Mouse (Mus musculus) heart, adult 2 months (tissue): ENCODE data around the gene Cpne7. TPM values are rescaled to one million over a fixed set of nuclear protein-coding genes. Genes with fewer than 3 reads are reported as not detected.

ENCODE experiments used
- DNase-seq, 2 experiments: peaks; one replicate each; pipeline ENCODE4 v3.0.0; 2021
- H3K27ac ChIP-seq: fragments of 200-600 bp; 2 replicates; pipeline ENCODE4 v1.8.1; 2022
- H3K27me3 ChIP-seq: fragments of 200-500 bp; 2 replicates; pipeline ENCODE4 v1.6.1; 2012; ENCODE audit warnings: mild to moderate bottlenecking, low read length, inconsistent platforms, mixed read lengths; ENCODE audit not compliant: control insufficient read depth, insufficient read depth
- H3K36me3 ChIP-seq: fragments of 200-500 bp; 2 replicates; pipeline ENCODE4 v1.6.1; 2012; ENCODE audit warnings: low read length, inconsistent platforms; ENCODE audit not compliant: control insufficient read depth, insufficient read depth
- H3K4me1 ChIP-seq: fragments of 200-500 bp; 2 replicates; pipeline ENCODE4 v1.6.1; 2011; ENCODE audit warnings: low read length; ENCODE audit not compliant: control insufficient read depth, insufficient read depth
- H3K4me3 ChIP-seq: fragments of 200-600 bp; 2 replicates; pipeline ENCODE4 v1.8.1; 2022
- H3K79me2 ChIP-seq: fragments of 200-500 bp; replicated peaks from 2 replicates; pipeline ENCODE4 v1.6.1; 2012; ENCODE audit warnings: mild to moderate bottlenecking, inconsistent platforms, low read length, moderate library complexity, mixed read lengths; ENCODE audit not compliant: control insufficient read depth, insufficient read depth
- H3K9ac ChIP-seq: fragments of 200-500 bp; 2 replicates; pipeline ENCODE4 v1.6.1; 2012; ENCODE audit warnings: low read depth, mild to moderate bottlenecking, control low read depth, inconsistent platforms, low read length, mixed read lengths
- CTCF ChIP-seq: fragments of 200-600 bp; IDR thresholded peaks from 2 replicates; pipeline ENCODE4 v1.8.1; 2022; ENCODE audit warnings: antibody characterized with exemption, mild to moderate bottlenecking, moderate library complexity
- EP300 ChIP-seq: fragments of 200-500 bp; IDR thresholded peaks from 2 replicates; pipeline ENCODE4 v1.6.1; 2011; ENCODE audit warnings: low read depth, low read length, control low read depth; ENCODE audit not compliant: insufficient read depth
- POLR2A ChIP-seq: fragments of 200-500 bp; IDR thresholded peaks from 2 replicates; pipeline ENCODE4 v1.6.1; 2011; ENCODE audit warnings: mild to moderate bottlenecking, low read depth, low read length, control low read depth; ENCODE audit not compliant: insufficient read depth
- WGBS: fragments of 180-500 bp; shearing (Covaris S2); methylation state at CpG from one replicate; pipeline ENCODE4 v1.1.7; 2018; 5-methylcytosine and 5-hydroxymethylcytosine counted together
- intact Hi-C: fragments of 180-260 bp; cut with DNase I; formaldehyde crosslinking; loops from one replicate; pipeline ENCODE4 v1.15.1; 2025
- microRNA-seq, 2 experiments: library from miRNA; unstranded; fragments of <30 nt; microRNA quantifications; one replicate each; pipeline ENCODE4 v1.2.0; 2021
- polyA plus RNA-seq: library from polyadenylated mRNA; depleted of rRNA; stranded (reverse); fragments of >200 nt; gene quantifications from 2 replicates; pipeline ENCODE4 v1.2.3, GENCODE M21; 2012; rRNA removed
- total RNA-seq, 2 experiments: library from RNA; stranded (reverse); gene quantifications; 2 replicates each; pipeline ENCODE4 v1.2.3; 2021

Gene Cpne7
- total and polyA plus RNA-seq, 3 experiments, result 0.18 to 1.7 (median 0.91) TPM

- H3K4me3 ChIP-seq, result no peak overlapping the region
- intact Hi-C loops, result no loop called here
Measured at GRCm38 (mm10) chr8:123181391-123181790, 64.2 kb downstream of the Cpne7 start.

More at GRCm38 (mm10) chr8:123181391-123181790, 64.2 kb downstream of the Cpne7 start:
- Histone ChIP-seq H3K4me1 (no peaks in the 10 kb centered on the region; the same call in 1 of the 2 replicates), H3K27ac (no peak overlapping the region), H3K79me2 (no peaks in the 10 kb centered on the region), H3K36me3 (no peaks in the 10 kb centered on the region), H3K9ac (no peak overlapping the region), H3K27me3 (no peaks in the 10 kb centered on the region)
- DNase-seq, result peak; percentile 70 to 75
- TF ChIP-seq CTCF, result no peak
- TF ChIP-seq POLR2A, result no peak
- 0 out of 2 replicates have a peak, but pooled peaks have one; percentile 58 for TF ChIP-seq EP300
- 61% methylated on average over 3 of the region's 3 CpGs for WGBS

Small RNAs within 50 kb of the gene (microRNA-seq; reads per million reads assigned to microRNA genes)
- gene Mir7079 (0 reads per million in 2 experiments), gene Mir7080 (1.7 to 2.3 reads per million in 2 experiments)

Other genes with a start within 250 kb of the Cpne7 start
- gene Ankrd11, start 75.1 kb upstream of the Cpne7 start, total RNA-seq, result 10 to 100 TPM; 68.0 to 76.3 TPM
- 34.4 and 48.3 TPM in 2 replicates for gene Ankrd11, start 75.1 kb upstream of the Cpne7 start, polyA plus RNA-seq
- gene Spg7, start 54.4 kb upstream of the Cpne7 start, total RNA-seq, result 10 to 100 TPM; 74.4 to 88.2 TPM
- gene Spg7, start 54.4 kb upstream of the Cpne7 start, polyA plus RNA-seq, result 95.9 and 113 TPM in 2 replicates
- 100 to 1,000 TPM; 418 to 463 TPM for gene Rpl13, start 15.0 kb upstream of the Cpne7 start, total RNA-seq
- gene Rpl13, start 15.0 kb upstream of the Cpne7 start, polyA plus RNA-seq, result 440 and 616 TPM in 2 replicates
- under 1 TPM; 0.27 to 0.91 TPM for gene Sult5a1, start 40.9 kb downstream of the Cpne7 start, total RNA-seq
- gene Sult5a1, start 40.9 kb downstream of the Cpne7 start, polyA plus RNA-seq, result 2.3 and 5.3 TPM in 2 replicates
- 10 to 100 TPM; 35.4 to 55.0 TPM for gene Dpep1, start 68.9 kb downstream of the Cpne7 start, total RNA-seq
- 80.1 and 103 TPM in 2 replicates for gene Dpep1, start 68.9 kb downstream of the Cpne7 start, polyA plus RNA-seq
- gene Chmp1a, start 95.4 kb downstream of the Cpne7 start, total RNA-seq, result 10 to 100 TPM; 56.3 to 58.3 TPM
- gene Chmp1a, start 95.4 kb downstream of the Cpne7 start, polyA plus RNA-seq, result 63.9 and 81.4 TPM in 2 replicates
- 10 to 100 TPM; 25.6 to 29.4 TPM for gene Spata33, start 95.5 kb downstream of the Cpne7 start, total RNA-seq
- gene Spata33, start 95.5 kb downstream of the Cpne7 start, polyA plus RNA-seq, result 16.2 and 16.4 TPM in 2 replicates
- 10 to 100 TPM; 18.4 to 22.9 TPM for gene Cdk10, start 107.5 kb downstream of the Cpne7 start, total RNA-seq
- 32.4 and 37.0 TPM in 2 replicates for gene Cdk10, start 107.5 kb downstream of the Cpne7 start, polyA plus RNA-seq
- gene Spata2l, start 118.9 kb downstream of the Cpne7 start, total RNA-seq, result 1 to 10 TPM; 6.0 to 7.5 TPM
- gene Spata2l, start 118.9 kb downstream of the Cpne7 start, polyA plus RNA-seq, result 6.7 and 7.0 TPM in 2 replicates
- gene Zfp276, start 136.8 kb downstream of the Cpne7 start, total RNA-seq, result 10 to 100 TPM in 1 of 2 experiments, 1 to 10 TPM in 1; 9.3 to 11.2 TPM
- 16.1 and 20.5 TPM in 2 replicates for gene Zfp276, start 136.8 kb downstream of the Cpne7 start, polyA plus RNA-seq
- 10 to 100 TPM; 22.6 to 34.3 TPM for gene Vps9d1, start 137.0 kb downstream of the Cpne7 start, total RNA-seq
- 44.0 and 52.1 TPM in 2 replicates for gene Vps9d1, start 137.0 kb downstream of the Cpne7 start, polyA plus RNA-seq
- gene Fanca, start 201.2 kb downstream of the Cpne7 start, total RNA-seq, result 1 to 10 TPM; 5.3 to 6.2 TPM
- 3.9 and 4.6 TPM in 2 replicates for gene Fanca, start 201.2 kb downstream of the Cpne7 start, polyA plus RNA-seq
- gene Spire2, start 215.3 kb downstream of the Cpne7 start, total RNA-seq, result under 1 TPM; 0.11 to 0.26 TPM
- 0.29 and 0.53 TPM in 2 replicates for gene Spire2, start 215.3 kb downstream of the Cpne7 start, polyA plus RNA-seq